Mouse (Mus musculus): Measurements from ENCODE around the gene Cux2.
A peak's percentile ranks its signal among the peaks of the same experiment; 100 is the strongest.

Gene Cux2

GRCm38 (mm10) chr5:122050017-122050831 lies at the start of gene Cux2:
Gene Cux2, minus strand, starts transcription at chr5:122050102.
- DNase-seq (ENCODE audit: low read depth, low spot score) = no peak

GRCm38 (mm10) chr5:122094439-122094838 lies 44.5 kb upstream of the Cux2 start:
- no peak for DNase-seq (ENCODE audit: low read depth, low spot score)

- no peak for DNase-seq (ENCODE audit: low read depth, low spot score)
Observed at GRCm38 (mm10) chr5:122093734-122094133, 43.8 kb upstream of the Cux2 start.

- DNase-seq (ENCODE audit: low read depth, low spot score) = no peak
Observed at GRCm38 (mm10) chr5:122092794-122093193, 42.9 kb upstream of the Cux2 start.

- DNase-seq (ENCODE audit: low read depth, low spot score) = no peak
Observed at GRCm38 (mm10) chr5:122091070-122091469, 41.2 kb upstream of the Cux2 start.

GRCm38 (mm10) chr5:122089664-122090063 lies 39.8 kb upstream of the Cux2 start:
- DNase-seq (ENCODE audit: low read depth, low spot score) = no peak

- peak; percentile 67 for DNase-seq (ENCODE audit: low read depth, low spot score)
Observed at GRCm38 (mm10) chr5:122088917-122089316, 39.0 kb upstream of the Cux2 start.

GRCm38 (mm10) chr5:122086121-122086520 lies 36.2 kb upstream of the Cux2 start:
- no peak for DNase-seq (ENCODE audit: low read depth, low spot score)

- DNase-seq (ENCODE audit: low read depth, low spot score) = no peak
Observed at GRCm38 (mm10) chr5:122085291-122085690, 35.4 kb upstream of the Cux2 start.

- DNase-seq (ENCODE audit: low read depth, low spot score) = no peak
Observed at GRCm38 (mm10) chr5:122084470-122084869, 34.6 kb upstream of the Cux2 start.

GRCm38 (mm10) chr5:122083282-122083681 lies 33.4 kb upstream of the Cux2 start:
- DNase-seq (ENCODE audit: low read depth, low spot score) = no peak

- DNase-seq (ENCODE audit: low read depth, low spot score) = no peak
Observed at GRCm38 (mm10) chr5:122081471-122081870, 31.6 kb upstream of the Cux2 start.

- DNase-seq (ENCODE audit: low read depth, low spot score) = no peak
Observed at GRCm38 (mm10) chr5:122080930-122081329, 31.0 kb upstream of the Cux2 start.

- peak; percentile 54 for DNase-seq (ENCODE audit: low read depth, low spot score)
Observed at GRCm38 (mm10) chr5:122079796-122080195, 29.9 kb upstream of the Cux2 start.

- DNase-seq (ENCODE audit: low read depth, low spot score) = no peak
Observed at GRCm38 (mm10) chr5:122077244-122077643, 27.3 kb upstream of the Cux2 start.

GRCm38 (mm10) chr5:122075736-122076135 lies 25.8 kb upstream of the Cux2 start:
- DNase-seq (ENCODE audit: low read depth, low spot score) = no peak

- DNase-seq (ENCODE audit: low read depth, low spot score) = no peak
Observed at GRCm38 (mm10) chr5:122071997-122072396, 22.1 kb upstream of the Cux2 start.

- DNase-seq (ENCODE audit: low read depth, low spot score) = no peak
Observed at GRCm38 (mm10) chr5:122070963-122071800, 21.3 kb upstream of the Cux2 start.

- no peak for DNase-seq (ENCODE audit: low read depth, low spot score)
Observed at GRCm38 (mm10) chr5:122068563-122068962, 18.7 kb upstream of the Cux2 start.

GRCm38 (mm10) chr5:122063204-122063933 lies 13.5 kb upstream of the Cux2 start:
- no peak for DNase-seq (ENCODE audit: low read depth, low spot score)

GRCm38 (mm10) chr5:122062479-122062878 lies 12.6 kb upstream of the Cux2 start:
- no peak for DNase-seq (ENCODE audit: low read depth, low spot score)

- no peak for DNase-seq (ENCODE audit: low read depth, low spot score)
Observed at GRCm38 (mm10) chr5:122060767-122061333, 10.9 kb upstream of the Cux2 start.

Measured in WW6 (cell line).